Mouse (Mus musculus): ENCODE results near the gene Fbn1.

GRCm38 (mm10) chr2:125515291-125516057 lies 7.7 kb upstream of the Fbn1 start:
- TF ChIP-seq CTCF (IDR thresholded peaks at IDR 0.05; ENCODE audit: control insufficient read depth, insufficient read depth, low read length): no peak
- no peak for TF ChIP-seq POLR2A (IDR thresholded peaks at IDR 0.05; ENCODE audit: borderline replicate concordance, control insufficient read depth, low read depth, low read length)
